Mouse (Mus musculus): ENCODE results near the gene Dip2c. TPM values are rescaled to one million over a fixed set of nuclear protein-coding genes. Genes with fewer than 3 reads are reported as not detected.

Dip2c gene
- total and polyA plus RNA-seq, 3 experiments: 0.04 to 0.14 (median 0.08) TPM

DNA sequence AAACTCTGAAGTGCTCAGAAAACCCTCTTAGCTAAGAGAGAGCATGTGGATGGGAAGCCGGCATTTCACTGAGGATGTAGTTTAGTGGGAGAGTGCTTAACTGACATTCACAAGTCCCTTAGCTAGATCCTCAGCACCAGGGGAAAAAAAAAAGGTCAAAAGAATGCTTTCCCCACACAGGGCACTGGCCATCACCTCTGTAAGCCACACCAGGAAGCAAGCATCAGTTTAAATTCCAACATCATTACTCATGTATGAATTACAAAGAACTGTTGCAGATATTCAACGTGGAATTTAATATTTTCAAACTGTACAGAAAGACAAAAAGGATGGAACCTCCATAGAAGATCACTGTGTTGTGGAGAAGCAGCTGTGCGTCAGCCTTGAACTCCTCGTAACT is 419.1 kb downstream of the Dip2c start:
- Histone ChIP-seq H3K27ac (ENCODE audit: insufficient read depth, low read depth) (no peak overlapping the region), H3K4me2 (ENCODE audit: insufficient read depth, low read depth, poor library complexity, severe bottlenecking) (no peak overlapping the region), H3K36me3 (replicated peaks in 1 of 2; ENCODE audit: control insufficient read depth in 1 of 2, insufficient read depth in 1 of 2, low read length in 1 of 2) (peaks cover 37 to 69% of the 10 kb centered on the region in 2 experiments), H3K27me3 (replicated peaks) (no peaks in the 10 kb centered on the region), H3K4me3 (replicated peaks in 1 of 3; ENCODE audit: low read depth in 2 of 3, low read length in 2 of 3, poor library complexity in 1 of 3) (no peak overlapping the region), H3K9me3 (replicated peaks; ENCODE audit: low read length) (no peaks in the 10 kb centered on the region), H3K79me2 (replicated peaks; ENCODE audit: control insufficient read depth, extremely low read depth, insufficient read depth, poor library complexity, severe bottlenecking) (no peaks in the 10 kb centered on the region), H3K4me1 (ENCODE audit: control insufficient read depth in 1 of 2, insufficient read depth in 2 of 2) (peaks cover under 1 to 15% of the 10 kb centered on the region in 2 experiments; a peak in 3 of 4 replicates), H3K9ac (ENCODE audit: insufficient read depth, low read depth) (no peak overlapping the region)
- DNase-seq (ENCODE audit: extremely low read depth): no peak
- TF ChIP-seq HCFC1 (IDR thresholded peaks at IDR 0.05; ENCODE audit: low read depth, low read length) (no peak), CTCF (conservative IDR thresholded peaks at IDR 0.05 in 1 of 2, IDR thresholded peaks at IDR 0.05 in 1 of 2; ENCODE audit: low read depth in 2 of 2, low read length in 2 of 2) (no peak), MAFK (IDR thresholded peaks at IDR 0.05; ENCODE audit: insufficient replicate concordance, low read length) (no peak), RCOR1 (conservative IDR thresholded peaks at IDR 0.05; ENCODE audit: low read depth, low read length) (no peak), GABPA (IDR thresholded peaks at IDR 0.05; ENCODE audit: insufficient replicate concordance, low read depth, low read length) (no peak), TBP (conservative IDR thresholded peaks at IDR 0.05; ENCODE audit: low read depth, low read length) (no peak), SIN3A (IDR thresholded peaks at IDR 0.05; ENCODE audit: low read length) (no peak), EP300 (IDR thresholded peaks at IDR 0.05; ENCODE audit: low read length) (no peak), MAX (IDR thresholded peaks at IDR 0.05; ENCODE audit: low read length) (no peak)
- dilution Hi-C loops (cut with MboI; ENCODE audit: extremely low pct_ligation_motif_present, extremely low pct_unique_long_range_greater_than_20kb, low sequenced_read_pairs) (no loop called here), in situ Hi-C loops (cut with MboI; ENCODE audit: low pct_ligation_motif_present, low pct_unique_long_range_greater_than_20kb, low sequenced_read_pairs) (no loop called here)

DNA sequence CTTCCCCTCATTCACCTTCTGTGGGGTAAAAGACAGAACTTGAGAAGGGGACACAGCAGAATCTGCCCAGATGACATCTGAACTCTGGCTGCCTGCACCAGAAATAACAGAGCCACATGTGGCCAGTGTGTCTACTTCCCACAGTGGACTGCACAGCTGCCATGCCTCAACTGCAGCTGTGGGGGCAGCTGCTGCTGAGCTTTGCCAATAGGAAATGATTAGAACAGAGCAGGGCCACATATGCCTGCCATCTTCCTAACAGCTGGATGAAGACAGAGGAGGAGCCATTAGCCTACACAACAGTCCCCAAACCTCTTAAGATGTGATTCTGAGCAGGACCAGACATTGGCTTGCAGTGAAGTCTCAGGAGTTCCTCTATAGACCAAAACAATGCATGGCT is 419.5 kb downstream of the Dip2c start:
- no peaks in the 10 kb centered on the region for H3K27me3 ChIP-seq (replicated peaks)
- dilution Hi-C loops (cut with MboI; ENCODE audit: extremely low pct_ligation_motif_present, extremely low pct_unique_long_range_greater_than_20kb, low sequenced_read_pairs) (no loop called here), in situ Hi-C loops (cut with MboI; ENCODE audit: low pct_ligation_motif_present, low pct_unique_long_range_greater_than_20kb, low sequenced_read_pairs) (no loop called here)
- no peak overlapping the region for H3K27ac ChIP-seq (ENCODE audit: insufficient read depth, low read depth)
- peaks cover 33 to 67% of the 10 kb centered on the region in 2 experiments for H3K36me3 ChIP-seq (replicated peaks in 1 of 2; ENCODE audit: control insufficient read depth in 1 of 2, insufficient read depth in 1 of 2, low read length in 1 of 2)
- TF ChIP-seq ETS1 (conservative IDR thresholded peaks at IDR 0.05; ENCODE audit: low read depth, low read length) (peak; percentile 23; the same call in 1 of the 2 replicates), SIN3A (IDR thresholded peaks at IDR 0.05; ENCODE audit: low read length) (no peak), TCF12 (IDR thresholded peaks at IDR 0.05; ENCODE audit: low read depth, low read length) (peak; percentile 58; the same call in 1 of the 2 replicates), HCFC1 (IDR thresholded peaks at IDR 0.05; ENCODE audit: low read depth, low read length) (no peak), ZC3H11A (IDR thresholded peaks at IDR 0.05; ENCODE audit: low read depth, low read length) (no peak), JUND (conservative IDR thresholded peaks at IDR 0.05; ENCODE audit: low read depth, low read length) (no peak)
- no peaks in the 10 kb centered on the region for H3K79me2 ChIP-seq (replicated peaks; ENCODE audit: control insufficient read depth, extremely low read depth, insufficient read depth, poor library complexity, severe bottlenecking)
- H3K9me3 ChIP-seq (replicated peaks; ENCODE audit: low read length): no peaks in the 10 kb centered on the region
- peak; percentile 35 for DNase-seq (ENCODE audit: extremely low read depth)
- H3K4me2 ChIP-seq (ENCODE audit: insufficient read depth, low read depth, poor library complexity, severe bottlenecking): no peak overlapping the region
- H3K4me3 ChIP-seq (replicated peaks in 1 of 3; ENCODE audit: low read depth in 2 of 3, low read length in 2 of 3, poor library complexity in 1 of 3): no peak overlapping the region
- H3K4me1 ChIP-seq (ENCODE audit: control insufficient read depth in 1 of 2, insufficient read depth in 2 of 2): peaks cover 2 to 15% of the 10 kb centered on the region in 2 experiments; a peak in 3 of 4 replicates
- H3K9ac ChIP-seq (ENCODE audit: insufficient read depth, low read depth): no peak overlapping the region

DNA sequence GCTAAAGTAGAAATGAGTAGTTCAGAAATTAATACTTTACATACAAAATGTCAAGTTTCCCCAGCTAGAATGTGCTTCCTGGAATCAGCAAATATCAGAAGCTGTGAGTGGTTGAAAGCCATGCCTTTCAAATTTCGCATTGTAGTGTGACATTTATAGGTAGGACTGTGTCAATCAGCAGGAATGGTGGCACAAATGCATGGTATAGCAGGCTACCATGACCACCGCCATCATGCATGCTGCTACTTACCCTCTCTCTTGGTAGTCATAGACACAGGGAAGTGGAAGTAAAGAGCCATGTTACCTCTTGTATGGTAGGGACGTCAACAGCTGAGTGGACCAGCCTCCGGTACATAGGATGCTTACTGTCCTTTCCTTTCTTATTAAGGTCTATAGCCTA is 421.0 kb downstream of the Dip2c start:
- Histone ChIP-seq H3K4me3 (replicated peaks in 1 of 3; ENCODE audit: low read depth in 2 of 3, low read length in 2 of 3, poor library complexity in 1 of 3) (no peak overlapping the region), H3K4me1 (ENCODE audit: control insufficient read depth in 1 of 2, insufficient read depth in 2 of 2) (peaks cover 2 to 19% of the 10 kb centered on the region in 2 experiments; a peak in 3 of 4 replicates), H3K4me2 (ENCODE audit: insufficient read depth, low read depth, poor library complexity, severe bottlenecking) (no peak overlapping the region), H3K27me3 (replicated peaks) (no peaks in the 10 kb centered on the region), H3K9me3 (replicated peaks; ENCODE audit: low read length) (no peaks in the 10 kb centered on the region), H3K79me2 (replicated peaks; ENCODE audit: control insufficient read depth, extremely low read depth, insufficient read depth, poor library complexity, severe bottlenecking) (no peaks in the 10 kb centered on the region), H3K36me3 (replicated peaks in 1 of 2; ENCODE audit: control insufficient read depth in 1 of 2, insufficient read depth in 1 of 2, low read length in 1 of 2) (peaks cover 26 to 63% of the 10 kb centered on the region in 2 experiments), H3K27ac (ENCODE audit: insufficient read depth, low read depth) (no peak overlapping the region), H3K9ac (ENCODE audit: insufficient read depth, low read depth) (no peak overlapping the region)
- in situ Hi-C loops (cut with MboI; ENCODE audit: low pct_ligation_motif_present, low pct_unique_long_range_greater_than_20kb, low sequenced_read_pairs) (no loop called here), dilution Hi-C loops (cut with MboI; ENCODE audit: extremely low pct_ligation_motif_present, extremely low pct_unique_long_range_greater_than_20kb, low sequenced_read_pairs) (no loop called here)
- DNase-seq (ENCODE audit: extremely low read depth): no peak
- TF ChIP-seq ETS1 (conservative IDR thresholded peaks at IDR 0.05; ENCODE audit: low read depth, low read length): no peak
- TF ChIP-seq IRF4 (IDR thresholded peaks at IDR 0.05; ENCODE audit: low read depth, low read length): no peak
- TF ChIP-seq HCFC1 (IDR thresholded peaks at IDR 0.05; ENCODE audit: low read depth, low read length): no peak
- TF ChIP-seq NELFE (IDR thresholded peaks at IDR 0.05; ENCODE audit: low read depth, low read length): no peak
- no peak for TF ChIP-seq MYC (IDR thresholded peaks at IDR 0.05; ENCODE audit: low read depth, low read length)
- no peak for TF ChIP-seq PAX5 (IDR thresholded peaks at IDR 0.05; ENCODE audit: low read length)
- TF ChIP-seq RCOR1 (conservative IDR thresholded peaks at IDR 0.05; ENCODE audit: low read depth, low read length): no peak
- no peak for TF ChIP-seq MAFK (IDR thresholded peaks at IDR 0.05; ENCODE audit: insufficient replicate concordance, low read length)
- no peak for TF ChIP-seq CHD1 (IDR thresholded peaks at IDR 0.05; ENCODE audit: low read depth, low read length)
- TF ChIP-seq CTCF (conservative IDR thresholded peaks at IDR 0.05 in 1 of 2, IDR thresholded peaks at IDR 0.05 in 1 of 2; ENCODE audit: low read depth in 2 of 2, low read length in 2 of 2): no peak
